Mouse (Mus musculus) ES-E14 (cell line): ENCODE data around the gene Sema6d. TPM values are rescaled to one million over a fixed set of nuclear protein-coding genes. Genes with fewer than 3 reads are reported as not detected.

ENCODE experiments used
- DNase-seq: peaks from one replicate; pipeline ENCODE4 v3.0.0-alpha.2; 2013; ENCODE audit warnings: low read depth, low spot score
- H3K27ac ChIP-seq: 2 replicates; pipeline ENCODE4 v1.5.1; 2012; ENCODE audit warnings: low read depth, mild to moderate bottlenecking, low read length, moderate library complexity, mixed read lengths; ENCODE audit not compliant: poor library complexity, insufficient read depth, severe bottlenecking
- H3K36me3 ChIP-seq: 2 replicates; pipeline ENCODE4 v1.6.1; 2012; ENCODE audit warnings: mild to moderate bottlenecking, low read length, moderate library complexity, mixed read lengths; ENCODE audit not compliant: control insufficient read depth, poor library complexity, insufficient read depth, severe bottlenecking
- H3K4me1 ChIP-seq, 2 experiments: fragments of 150-350 bp in 1 of 2; sonication (generic) in 1 of 2; 2 replicates each; pipeline ENCODE4 v1.6.1; 2012; ENCODE audit warnings: low read length in 2 of 2, mild to moderate bottlenecking in 1 of 2, mixed read lengths in 1 of 2; ENCODE audit not compliant: control insufficient read depth in 2 of 2, insufficient read depth in 2 of 2, poor library complexity in 1 of 2
- H3K4me3 ChIP-seq, 2 experiments: fragments of 150-350 bp in 1 of 2; sonication (generic) in 1 of 2; 2 replicates each; pipeline ENCODE4 v1.5.1; 2012; ENCODE audit warnings: low read length in 2 of 2, low read depth in 1 of 2, mild to moderate bottlenecking in 1 of 2, mixed read lengths in 1 of 2; ENCODE audit not compliant: insufficient read depth in 1 of 2, poor library complexity in 1 of 2, severe bottlenecking in 1 of 2
- H3K9ac ChIP-seq: 2 replicates; pipeline ENCODE4 v1.6.1; 2012; ENCODE audit warnings: low read depth, mild to moderate bottlenecking, low read length, mixed read lengths; ENCODE audit not compliant: poor library complexity, insufficient read depth, severe bottlenecking
- H3K9me3 ChIP-seq: fragments of 150-350 bp; sonication (generic); 2 replicates; pipeline ENCODE4 v1.6.1; 2012; ENCODE audit warnings: low read depth, mild to moderate bottlenecking, low read length; ENCODE audit not compliant: control insufficient read depth, insufficient read depth
- CHD2 ChIP-seq: IDR thresholded peaks from 2 replicates; pipeline ENCODE4 v1.6.1; 2014; ENCODE audit warnings: mild to moderate bottlenecking, low read depth, low read length, inconsistent platforms
- HCFC1 ChIP-seq: IDR thresholded peaks from 2 replicates; pipeline ENCODE4 v1.6.1; 2012; ENCODE audit warnings: low read length, inconsistent platforms, borderline replicate concordance; ENCODE audit not compliant: insufficient read depth
- MAFK ChIP-seq: IDR thresholded peaks from 2 replicates; pipeline ENCODE4 v1.6.1; 2014; ENCODE audit warnings: mild to moderate bottlenecking, low read depth, low read length, inconsistent platforms; ENCODE audit not compliant: insufficient read depth
- ZC3H11A ChIP-seq: IDR thresholded peaks from 2 replicates; pipeline ENCODE4 v1.6.1; 2012; ENCODE audit warnings: low read depth, mild to moderate bottlenecking, inconsistent platforms, low read length, borderline replicate concordance
- ZNF384 ChIP-seq: IDR thresholded peaks from 2 replicates; pipeline ENCODE4 v1.6.1; 2012; ENCODE audit warnings: low read depth, low read length, inconsistent platforms
- in situ Hi-C, 2 experiments: fragments of 600-800 bp; cut with MboI; formaldehyde crosslinking; loops; one replicate each; pipeline ENCODE4 v1.15.1; 2025; ENCODE audit warnings: low sequenced_read_pairs in 2 of 2, inconsistent platforms in 1 of 2; ENCODE audit not compliant: unreplicated experiment in 2 of 2
- total RNA-seq: library from RNA; depleted of rRNA; stranded (reverse); fragments of 300-350 nt; gene quantifications from 2 replicates; pipeline ENCODE4 v1.2.3, GENCODE M21; 2012

The Sema6d gene
- total RNA-seq, 1 experiment = 0.54 TPM

DNA sequence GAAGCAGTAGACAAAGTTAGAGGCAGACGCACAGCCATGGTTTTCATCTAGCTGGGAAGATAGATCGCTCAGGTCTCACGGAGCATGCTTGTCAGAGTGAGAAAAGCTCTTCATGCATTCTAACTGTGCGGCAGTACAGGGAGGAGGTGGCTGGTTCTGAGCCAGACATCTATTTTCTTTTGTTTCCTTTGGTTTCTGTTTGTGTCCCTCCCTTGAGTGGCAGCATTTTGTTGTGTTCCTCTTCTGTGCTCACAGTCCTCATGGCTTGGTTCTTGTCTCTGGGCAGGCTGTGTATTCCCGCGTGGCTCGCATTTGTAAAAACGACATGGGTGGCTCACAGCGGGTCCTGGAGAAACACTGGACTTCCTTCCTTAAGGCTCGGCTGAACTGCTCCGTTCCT lies 567.6 kb downstream of the Sema6d start:
- in situ Hi-C loops = no loop called here
- H3K4me3 ChIP-seq = no peak overlapping the region
- no peaks in the 10 kb centered on the region for H3K9me3 ChIP-seq
- no peaks in the 10 kb centered on the region for H3K36me3 ChIP-seq
- TF ChIP-seq CHD2 = no peak
- TF ChIP-seq ZNF384 = no peak
- TF ChIP-seq MAFK = no peak
- TF ChIP-seq ZC3H11A = no peak
- no peak for TF ChIP-seq HCFC1
- no peaks in the 10 kb centered on the region for H3K4me1 ChIP-seq
- H3K9ac ChIP-seq = no peak overlapping the region
- DNase-seq = no peak
- no peak overlapping the region for H3K27ac ChIP-seq

DNA sequence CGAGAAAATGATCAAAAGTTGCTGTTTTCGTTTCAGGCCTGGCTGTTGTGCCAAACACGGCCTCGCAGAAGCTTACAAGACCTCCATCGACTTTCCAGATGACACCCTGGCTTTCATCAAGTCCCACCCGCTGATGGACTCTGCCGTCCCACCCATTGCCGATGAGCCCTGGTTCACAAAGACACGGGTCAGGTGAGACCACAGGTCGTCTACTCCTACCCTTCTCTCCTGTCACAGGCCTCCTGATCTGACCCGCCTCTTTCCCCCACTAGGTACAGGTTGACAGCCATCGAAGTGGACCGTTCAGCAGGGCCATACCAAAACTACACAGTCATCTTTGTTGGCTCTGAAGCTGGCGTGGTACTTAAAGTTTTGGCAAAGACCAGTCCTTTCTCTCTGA lies 568.6 kb downstream of the Sema6d start:
- no peaks in the 10 kb centered on the region for H3K36me3 ChIP-seq
- H3K27ac ChIP-seq = no peak overlapping the region
- in situ Hi-C loops = no loop called here
- no peaks in the 10 kb centered on the region for H3K4me1 ChIP-seq
- no peak overlapping the region for H3K4me3 ChIP-seq
- H3K9ac ChIP-seq = no peak overlapping the region
- TF ChIP-seq HCFC1 (no peak), MAFK (no peak), CHD2 (no peak), ZC3H11A (no peak), ZNF384 (no peak)
- no peak for DNase-seq
- H3K9me3 ChIP-seq = no peaks in the 10 kb centered on the region

DNA sequence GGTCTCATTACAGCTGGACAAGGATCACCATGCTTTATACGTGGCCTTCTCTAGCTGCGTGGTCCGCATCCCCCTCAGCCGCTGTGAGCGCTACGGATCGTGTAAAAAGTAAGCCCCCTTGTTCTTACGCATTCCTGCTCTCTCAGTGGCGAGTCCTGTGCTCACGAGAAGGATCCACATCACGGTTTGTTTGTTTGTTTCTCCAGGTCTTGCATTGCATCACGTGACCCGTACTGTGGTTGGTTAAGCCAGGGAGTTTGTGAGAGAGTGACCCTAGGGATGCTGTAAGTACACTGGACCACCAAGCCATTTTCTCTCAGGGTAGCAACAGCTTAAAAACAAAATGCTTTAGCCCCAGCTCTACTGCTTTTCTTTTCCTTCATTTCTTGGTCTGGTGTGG lies 569.8 kb downstream of the Sema6d start:
- TF ChIP-seq ZC3H11A = no peak

DNA sequence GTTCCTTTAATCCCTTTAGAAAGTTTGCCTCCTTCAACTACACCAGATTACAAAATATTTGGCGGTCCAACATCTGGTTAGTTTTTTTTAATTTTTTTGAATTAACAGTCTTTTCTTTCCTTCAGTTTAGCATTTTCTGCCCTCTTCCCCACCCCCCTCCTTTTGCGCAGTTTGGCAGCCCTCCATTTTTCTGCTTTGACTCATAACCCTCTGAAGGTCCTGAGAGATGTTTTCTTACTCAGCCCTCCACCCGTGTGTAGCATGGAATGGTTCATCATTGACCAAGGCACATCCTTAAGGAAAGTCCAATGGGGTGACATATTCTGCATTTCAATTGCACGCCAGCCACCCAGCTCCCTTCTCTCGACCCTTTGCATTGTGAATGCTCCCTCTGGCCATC lies 570.9 kb downstream of the Sema6d start:
- no peak for DNase-seq
- no peak for TF ChIP-seq HCFC1
- no peak for TF ChIP-seq CHD2
- no peak for TF ChIP-seq ZNF384
- no peak for TF ChIP-seq ZC3H11A
- no peak for TF ChIP-seq MAFK
- H3K4me3 ChIP-seq = no peak overlapping the region
- H3K36me3 ChIP-seq = no peaks in the 10 kb centered on the region
- no peaks in the 10 kb centered on the region for H3K4me1 ChIP-seq
- H3K9ac ChIP-seq = no peak overlapping the region
- H3K9me3 ChIP-seq = no peaks in the 10 kb centered on the region
- in situ Hi-C loops = no loop called here
- H3K27ac ChIP-seq = no peak overlapping the region

More for the DNA sequence above, 569.8 kb downstream of the Sema6d start:
- DNase-seq = no peak
- in situ Hi-C loops = no loop called here
- Histone ChIP-seq H3K4me1 (no peaks in the 10 kb centered on the region), H3K9ac (no peak overlapping the region), H3K27ac (no peak overlapping the region), H3K4me3 (no peak overlapping the region), H3K36me3 (no peaks in the 10 kb centered on the region), H3K9me3 (no peaks in the 10 kb centered on the region)

DNA sequence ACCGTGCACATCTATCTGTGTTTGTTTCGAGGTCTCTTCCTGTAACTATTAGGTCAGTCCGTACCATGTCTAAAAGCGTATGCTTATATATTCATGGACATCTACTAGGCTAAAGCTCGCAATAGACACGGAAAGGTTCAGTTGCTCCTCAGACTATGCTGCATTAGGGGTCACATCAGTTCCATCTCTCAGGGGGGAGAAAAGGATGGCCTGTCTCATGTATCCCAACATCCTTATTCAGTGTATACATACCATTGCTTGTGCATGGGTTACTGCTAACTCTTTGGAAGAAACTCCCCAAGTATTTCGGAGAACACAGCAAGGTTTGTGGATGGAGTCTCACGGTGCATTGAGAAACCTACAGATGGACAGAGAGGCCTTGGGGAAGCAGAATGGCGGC lies 571.5 kb downstream of the Sema6d start:
- H3K9me3 ChIP-seq = no peaks in the 10 kb centered on the region
- H3K9ac ChIP-seq = no peak overlapping the region
- no peak for TF ChIP-seq ZC3H11A
- TF ChIP-seq CHD2 = no peak
- no peak for TF ChIP-seq HCFC1
- TF ChIP-seq ZNF384 = no peak
- TF ChIP-seq MAFK = no peak
- no peak overlapping the region for H3K4me3 ChIP-seq
- H3K4me1 ChIP-seq = no peaks in the 10 kb centered on the region
- H3K36me3 ChIP-seq = no peaks in the 10 kb centered on the region
- no peak overlapping the region for H3K27ac ChIP-seq
- in situ Hi-C loops = no loop called here
- no peak for DNase-seq
